Mouse (Mus musculus) cortical plate, adult 2 months (tissue): ENCODE results near the gene Ppp1r1c.
A peak's percentile ranks its signal among the peaks of the same experiment; 100 is the strongest.

Experiments
- CTCF ChIP-seq: fragments of 200-500 bp; IDR thresholded peaks from 2 replicates; pipeline ENCODE4 v1.5.1; 2011; ENCODE audit warnings: mild to moderate bottlenecking, control low read depth, low read length; ENCODE audit not compliant: insufficient read depth; ENCODE audit errors: extremely low read depth
- POLR2A ChIP-seq: fragments of 200-500 bp; IDR thresholded peaks from 2 replicates; pipeline ENCODE4 v1.6.1; 2011; ENCODE audit warnings: mild to moderate bottlenecking, low read length, control low read depth; ENCODE audit not compliant: insufficient read depth; ENCODE audit errors: extremely low read depth

GRCm38 (mm10) chr2:79865275-79865999 lies 157.9 kb downstream of the Ppp1r1c start:
- TF ChIP-seq POLR2A (no peak), CTCF (peak; percentile 60)
